Mouse (Mus musculus) heart, embryonic 11.5 days (tissue): ENCODE measurements around the gene Gm13089. TPM values are rescaled to one million over a fixed set of nuclear protein-coding genes. Genes with fewer than 3 reads are reported as not detected.
"Not testable (repeated sequence)": the region's sequence is repeated elsewhere in the genome, so short reads cannot be mapped to it uniquely, and the experiment has no call there.

Experiments
- ATAC-seq: fragments of 200-750 bp; cut with Nextera tagmentation; replicated peaks from 2 replicates; pipeline ENCODE4 v1.8.0; 2017; ENCODE audit warnings: moderate library complexity; ENCODE audit not compliant: insufficient number of reproducible peaks, low FRiP score, low TSS enrichment
- H3K27ac ChIP-seq: fragments of 300-500 bp; sonication (generic); 2 replicates; pipeline ENCODE4 v1.5.1; 2014; ENCODE audit warnings: mild to moderate bottlenecking, low read depth, low read length
- H3K27me3 ChIP-seq: fragments of 300-500 bp; sonication (generic); 2 replicates; pipeline ENCODE4 v1.6.1; 2014; ENCODE audit warnings: mild to moderate bottlenecking, low read length, mixed read lengths; ENCODE audit not compliant: control insufficient read depth, insufficient read depth
- H3K36me3 ChIP-seq: fragments of 300-500 bp; sonication (generic); 2 replicates; pipeline ENCODE4 v1.6.1; 2014; ENCODE audit warnings: mild to moderate bottlenecking, low read length, moderate library complexity, mixed read lengths; ENCODE audit not compliant: control insufficient read depth, insufficient read depth
- H3K4me1 ChIP-seq: fragments of 300-500 bp; sonication (generic); 2 replicates; pipeline ENCODE4 v1.6.1; 2014; ENCODE audit warnings: low read length; ENCODE audit not compliant: control insufficient read depth, insufficient read depth
- H3K4me2 ChIP-seq: fragments of 300-500 bp; sonication (generic); 2 replicates; pipeline ENCODE4 v1.6.1; 2014; ENCODE audit warnings: mild to moderate bottlenecking, moderate library complexity
- H3K4me3 ChIP-seq: fragments of 300-500 bp; sonication (generic); 2 replicates; pipeline ENCODE4 v1.5.1; 2014; ENCODE audit warnings: low read depth, low read length
- H3K9ac ChIP-seq: fragments of 300-500 bp; sonication (generic); 2 replicates; pipeline ENCODE4 v1.6.1; 2014; ENCODE audit warnings: mild to moderate bottlenecking, low read depth, low read length, moderate library complexity
- H3K9me3 ChIP-seq: fragments of 300-500 bp; sonication (generic); replicated peaks from 2 replicates; pipeline ENCODE4 v1.6.1; 2016; ENCODE audit warnings: low read length; ENCODE audit not compliant: control insufficient read depth
- WGBS: fragments of 180-500 bp; shearing (Covaris S2); extraction: QIAGEN DNeasy Blood & Tissue Kit; methylation state at CpG from one replicate; pipeline ENCODE4 v1.1.7; 2014; ENCODE audit not compliant: insufficient replicate concordance; 5-methylcytosine and 5-hydroxymethylcytosine counted together
- polyA plus RNA-seq: library from polyadenylated mRNA; unstranded; fragments of >200 nt; fragmentation: Nextera tagmentation; extraction: Ambion mirVana; gene quantifications from 2 replicates; pipeline ENCODE4 v1.2.1, GENCODE M21; 2014

Gene Gm13089
- polyA plus RNA-seq, result not detected in 2 replicates

GRCm38 (mm10) chr4:143702611-143703010 lies at the start of gene Gm13089:
Gm13089 (minus strand) TSS chr4:143702711.
- Histone ChIP-seq H3K9ac (no peak within 1 kb of the TSS), H3K27me3 (no peaks in the 10 kb centered on the region), H3K36me3 (no peaks in the 10 kb centered on the region), H3K9me3 (peaks cover 18% of the 10 kb centered on the region), H3K27ac (no peak within 1 kb of the TSS), H3K4me2 (no peak within 1 kb of the TSS), H3K4me1 (no peaks in the 10 kb centered on the region), H3K4me3 (no peak within 1 kb of the TSS)
- 73% methylated on average over 2 of the region's 2 CpGs for WGBS
- ATAC-seq, result no peak

GRCm38 (mm10) chr4:143719155-143719554 lies 16.6 kb upstream of the Gm13089 start, which contains the start of gene Gm13078:
Gm13078 (plus strand) TSS chr4:143719455.
- no peaks in the 10 kb centered on the region for H3K27me3 ChIP-seq
- H3K4me2 ChIP-seq, result no peak within 1 kb of the TSS
- H3K36me3 ChIP-seq, result no peaks in the 10 kb centered on the region
- WGBS, result 74% methylated on average over 1 of the region's 1 CpGs
- no peak within 1 kb of the TSS for H3K9ac ChIP-seq
- no peak for ATAC-seq
- H3K4me1 ChIP-seq, result no peaks in the 10 kb centered on the region
- no peak within 1 kb of the TSS for H3K4me3 ChIP-seq
- H3K27ac ChIP-seq, result no peak within 1 kb of the TSS
- 0 out of 2 replicates have a peak, but pooled peaks cover 4% of the 10 kb centered on the region for H3K9me3 ChIP-seq

GRCm38 (mm10) chr4:143657146-143657545 lies 45.4 kb downstream of the Gm13089 start, which contains the start of gene Gm13088:
Gm13088 (minus strand) TSS chr4:143657246.
- H3K9ac ChIP-seq, H3K4me2 ChIP-seq, ATAC-seq, H3K27ac ChIP-seq, H3K4me3 ChIP-seq, H3K36me3 ChIP-seq, H3K9me3 ChIP-seq, H3K27me3 ChIP-seq, H3K4me1 ChIP-seq: not testable (repeated sequence)

Other genes starting within 250 kb of the Gm13089 start
- gene Gm13043, start 191.4 kb downstream of the Gm13089 start, polyA plus RNA-seq, result not detected in 2 replicates
- gene Gm13040, start 166.8 kb downstream of the Gm13089 start, polyA plus RNA-seq, result not detected in 2 replicates
- not detected in 2 replicates for gene BC080695, start 151.0 kb downstream of the Gm13089 start, polyA plus RNA-seq
- gene Gm13057, start 151.0 kb downstream of the Gm13089 start, polyA plus RNA-seq, result not detected in 2 replicates
- not detected in 2 replicates for gene Gm13083, start 87.7 kb downstream of the Gm13089 start, polyA plus RNA-seq
- gene Gm13088, start 45.5 kb downstream of the Gm13089 start, polyA plus RNA-seq, result not detected in 2 replicates
- gene Gm13078, start 16.7 kb upstream of the Gm13089 start, polyA plus RNA-seq, result not detected in 2 replicates
- not detected in 2 replicates for gene Gm13023, start 86.6 kb upstream of the Gm13089 start, polyA plus RNA-seq
- gene Gm13084, start 113.4 kb upstream of the Gm13089 start, polyA plus RNA-seq, result not detected in 2 replicates
- not detected in 2 replicates for gene Gm13103, start 143.8 kb upstream of the Gm13089 start, polyA plus RNA-seq
- not detected in 2 replicates for gene Pramef6, start 197.7 kb upstream of the Gm13089 start, polyA plus RNA-seq
- gene Pramef25, start 248.3 kb upstream of the Gm13089 start, polyA plus RNA-seq, result not detected in 2 replicates